Mouse (Mus musculus): ENCODE data around the gene Gm10720. TPM values are rescaled to one million over a fixed set of nuclear protein-coding genes. Genes with fewer than 3 reads are reported as not detected.
"Not testable (repeated sequence)": the region's sequence is repeated elsewhere in the genome, so short reads cannot be mapped to it uniquely, and the experiment has no call there.

Gene Gm10720
- polyA plus RNA-seq, 1 experiment from 2014 or later = not detected

DNA sequence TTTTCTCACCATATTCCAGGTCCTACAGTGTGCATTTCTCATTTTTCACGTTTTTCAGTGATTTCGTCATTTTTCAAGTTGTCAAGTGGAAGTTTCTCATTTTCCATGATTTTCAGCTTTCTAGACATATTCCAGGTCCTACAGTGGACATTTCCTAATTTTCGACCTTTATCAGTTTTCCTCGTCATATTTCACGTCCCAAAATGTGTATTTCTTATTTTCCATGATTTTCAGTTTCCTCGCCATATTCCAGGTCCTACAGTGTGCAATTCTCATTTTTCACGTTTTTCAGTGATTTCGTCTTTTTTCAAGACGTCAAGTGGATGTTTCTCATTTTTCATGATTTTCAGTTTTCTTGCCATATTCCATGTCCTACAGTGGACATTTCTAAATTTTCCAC, 11.7 kb downstream of the Gm10720 start:
- peak; percentile 68 for DNase-seq (ENCODE audit: low spot score)
- H3K4me1 ChIP-seq (ENCODE audit: control insufficient read depth, insufficient read depth, low read length); H3K9ac ChIP-seq (replicated peaks; ENCODE audit: low read length); ATAC-seq (replicated peaks; ENCODE audit: insufficient number of reproducible peaks, low FRiP score, low TSS enrichment, low read depth); H3K4me2 ChIP-seq (ENCODE audit: low read depth, low read length); H3K27me3 ChIP-seq (ENCODE audit: control insufficient read depth, insufficient read depth, low read length); H3K27ac ChIP-seq (replicated peaks; ENCODE audit: low read depth, low read length); H3K9me3 ChIP-seq (replicated peaks; ENCODE audit: control insufficient read depth, low read length); H3K4me3 ChIP-seq (ENCODE audit: low read depth, low read length); H3K36me3 ChIP-seq (replicated peaks; ENCODE audit: control insufficient read depth, insufficient read depth, low read depth, low read length): not testable (repeated sequence)
- 73% methylated on average over 9 of the region's 9 CpGs for WGBS

DNA sequence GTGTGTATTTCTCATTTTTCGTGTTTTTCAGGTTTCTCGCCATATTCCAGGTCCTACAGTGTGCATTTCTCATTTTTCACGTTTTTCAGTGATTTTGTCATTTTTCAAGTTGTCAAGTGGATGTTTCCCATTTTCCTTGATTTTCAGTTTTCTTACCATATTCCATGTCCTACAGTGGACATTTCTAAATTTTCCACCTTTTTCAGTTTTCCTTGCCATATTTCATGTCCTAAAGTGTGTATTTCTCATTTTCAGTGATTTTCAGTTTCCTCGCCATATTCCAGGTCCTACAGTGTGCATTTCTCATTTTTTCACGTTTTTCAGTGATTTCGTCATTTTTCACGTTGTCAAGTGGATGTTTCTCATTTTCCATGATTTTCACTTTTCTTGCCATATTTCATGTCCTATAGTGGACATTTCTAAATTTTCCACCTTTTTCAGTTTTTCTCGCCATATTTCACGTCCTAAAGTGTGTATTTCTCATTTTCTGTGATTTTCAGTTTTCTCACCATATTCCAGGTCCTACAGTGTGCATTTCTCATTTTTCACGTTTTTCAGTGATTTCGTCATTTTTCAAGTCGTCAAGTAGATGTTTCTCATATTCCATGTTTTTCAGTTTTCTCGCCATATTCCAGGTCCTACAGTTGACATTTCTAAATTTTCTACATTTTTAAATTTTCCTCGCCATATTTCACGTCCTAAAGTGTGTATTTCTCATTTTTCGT, 14.0 kb downstream of the Gm10720 start:
- H3K36me3 ChIP-seq (replicated peaks; ENCODE audit: control insufficient read depth, insufficient read depth, low read depth, low read length); H3K4me1 ChIP-seq (ENCODE audit: control insufficient read depth, insufficient read depth, low read length); H3K9ac ChIP-seq (replicated peaks; ENCODE audit: low read length); DNase-seq (ENCODE audit: low spot score); H3K4me2 ChIP-seq (ENCODE audit: low read depth, low read length); H3K4me3 ChIP-seq (ENCODE audit: low read depth, low read length); ATAC-seq (replicated peaks; ENCODE audit: insufficient number of reproducible peaks, low FRiP score, low TSS enrichment, low read depth); H3K9me3 ChIP-seq (replicated peaks; ENCODE audit: control insufficient read depth, low read length); H3K27me3 ChIP-seq (ENCODE audit: control insufficient read depth, insufficient read depth, low read length); H3K27ac ChIP-seq (replicated peaks; ENCODE audit: low read depth, low read length): not testable (repeated sequence)
- WGBS = 64% methylated on average over 11 of the region's 16 CpGs

DNA sequence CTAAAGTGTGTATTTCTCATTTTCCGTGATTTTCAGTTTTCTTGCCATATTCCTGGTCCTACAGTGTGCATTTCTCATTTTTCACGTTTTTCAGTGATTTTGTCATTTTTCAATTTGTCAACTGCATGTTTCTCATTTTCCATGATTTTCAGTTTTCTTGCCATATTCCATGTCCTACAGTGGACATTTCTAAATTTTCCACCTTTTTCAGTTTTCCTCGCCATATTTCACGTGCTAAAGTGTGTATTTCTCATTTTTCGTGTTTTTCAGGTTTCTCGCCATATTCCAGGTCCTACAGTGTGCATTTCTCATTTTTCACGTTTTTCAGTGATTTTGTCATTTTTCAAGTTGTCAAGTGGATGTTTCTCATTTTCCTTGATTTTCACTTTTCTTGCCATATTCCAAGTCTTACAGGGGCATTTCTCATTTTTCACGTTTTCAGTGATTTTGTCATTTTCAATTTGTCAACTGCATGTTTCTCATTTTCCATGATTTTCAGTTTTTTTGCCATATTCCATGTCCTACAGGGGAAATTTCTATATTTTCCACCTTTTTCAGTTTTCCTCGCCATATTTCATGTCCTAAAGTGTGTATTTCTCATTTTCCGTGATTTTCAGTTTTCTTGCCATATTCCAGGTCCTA, 15.3 kb downstream of the Gm10720 start:
- not testable (repeated sequence) for ATAC-seq (replicated peaks; ENCODE audit: insufficient number of reproducible peaks, low FRiP score, low TSS enrichment, low read depth); H3K4me2 ChIP-seq (ENCODE audit: low read depth, low read length); H3K36me3 ChIP-seq (replicated peaks; ENCODE audit: control insufficient read depth, insufficient read depth, low read depth, low read length); H3K27me3 ChIP-seq (ENCODE audit: control insufficient read depth, insufficient read depth, low read length); H3K9ac ChIP-seq (replicated peaks; ENCODE audit: low read length); H3K4me1 ChIP-seq (ENCODE audit: control insufficient read depth, insufficient read depth, low read length); H3K9me3 ChIP-seq (replicated peaks; ENCODE audit: control insufficient read depth, low read length); H3K4me3 ChIP-seq (ENCODE audit: low read depth, low read length); H3K27ac ChIP-seq (replicated peaks; ENCODE audit: low read depth, low read length)
- peak; percentile 93 for DNase-seq (ENCODE audit: low spot score)
- WGBS = 68% methylated on average over 2 of the region's 10 CpGs

DNA sequence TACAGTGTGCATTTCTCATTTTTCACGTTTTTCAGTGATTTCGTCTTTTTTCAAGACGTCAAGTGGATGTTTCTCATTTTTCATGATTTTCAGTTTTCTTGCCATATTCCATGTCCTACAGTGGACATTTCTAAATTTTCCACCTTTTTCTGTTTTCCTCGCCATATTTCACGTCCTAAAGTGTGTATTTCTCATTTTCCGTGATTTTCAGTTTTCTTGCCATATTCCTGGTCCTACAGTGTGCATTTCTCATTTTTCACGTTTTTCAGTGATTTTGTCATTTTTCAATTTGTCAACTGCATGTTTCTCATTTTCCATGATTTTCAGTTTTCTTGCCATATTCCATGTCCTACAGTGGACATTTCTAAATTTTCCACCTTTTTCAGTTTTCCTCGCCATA, 18.8 kb downstream of the Gm10720 start, which contains the start of gene Gm17535:
Gm17535 (plus strand) TSS at position 301 of the 400 bp plus-strand sequence.
- DNase-seq (ENCODE audit: low spot score); H3K36me3 ChIP-seq (replicated peaks; ENCODE audit: control insufficient read depth, insufficient read depth, low read depth, low read length); ATAC-seq (replicated peaks; ENCODE audit: insufficient number of reproducible peaks, low FRiP score, low TSS enrichment, low read depth); H3K4me1 ChIP-seq (ENCODE audit: control insufficient read depth, insufficient read depth, low read length); H3K27me3 ChIP-seq (ENCODE audit: control insufficient read depth, insufficient read depth, low read length); H3K9me3 ChIP-seq (replicated peaks; ENCODE audit: control insufficient read depth, low read length); H3K4me2 ChIP-seq (ENCODE audit: low read depth, low read length); H3K4me3 ChIP-seq (ENCODE audit: low read depth, low read length); H3K27ac ChIP-seq (replicated peaks; ENCODE audit: low read depth, low read length); H3K9ac ChIP-seq (replicated peaks; ENCODE audit: low read length): not testable (repeated sequence)
- no CpG with 5 or more reads among the region's 8 CpGs for WGBS

DNA sequence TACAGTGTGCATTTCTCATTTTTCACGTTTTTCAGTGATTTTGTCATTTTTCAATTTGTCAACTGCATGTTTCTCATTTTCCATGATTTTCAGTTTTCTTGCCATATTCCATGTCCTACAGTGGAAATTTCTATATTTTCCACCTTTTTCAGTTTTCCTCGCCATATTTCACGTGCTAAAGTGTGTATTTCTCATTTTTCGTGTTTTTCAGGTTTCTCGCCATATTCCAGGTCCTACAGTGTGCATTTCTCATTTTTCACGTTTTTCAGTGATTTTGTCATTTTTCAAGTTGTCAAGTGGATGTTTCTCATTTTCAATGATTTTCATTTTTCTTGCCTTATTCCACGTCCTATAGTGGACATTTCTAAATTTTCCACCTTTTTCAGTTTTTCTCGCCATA, 21.1 kb downstream of the Gm10720 start, which contains the start of gene Gm10715:
Gm10715 (plus strand) TSS at position 301 of the 400 bp plus-strand sequence.
- not testable (repeated sequence) for H3K4me3 ChIP-seq (ENCODE audit: low read depth, low read length); H3K4me2 ChIP-seq (ENCODE audit: low read depth, low read length); H3K4me1 ChIP-seq (ENCODE audit: control insufficient read depth, insufficient read depth, low read length); H3K36me3 ChIP-seq (replicated peaks; ENCODE audit: control insufficient read depth, insufficient read depth, low read depth, low read length); H3K27me3 ChIP-seq (ENCODE audit: control insufficient read depth, insufficient read depth, low read length); H3K9ac ChIP-seq (replicated peaks; ENCODE audit: low read length); H3K27ac ChIP-seq (replicated peaks; ENCODE audit: low read depth, low read length); ATAC-seq (replicated peaks; ENCODE audit: insufficient number of reproducible peaks, low FRiP score, low TSS enrichment, low read depth); H3K9me3 ChIP-seq (replicated peaks; ENCODE audit: control insufficient read depth, low read length); DNase-seq (ENCODE audit: low spot score)
- WGBS = 70% methylated on average over 6 of the region's 8 CpGs

DNA sequence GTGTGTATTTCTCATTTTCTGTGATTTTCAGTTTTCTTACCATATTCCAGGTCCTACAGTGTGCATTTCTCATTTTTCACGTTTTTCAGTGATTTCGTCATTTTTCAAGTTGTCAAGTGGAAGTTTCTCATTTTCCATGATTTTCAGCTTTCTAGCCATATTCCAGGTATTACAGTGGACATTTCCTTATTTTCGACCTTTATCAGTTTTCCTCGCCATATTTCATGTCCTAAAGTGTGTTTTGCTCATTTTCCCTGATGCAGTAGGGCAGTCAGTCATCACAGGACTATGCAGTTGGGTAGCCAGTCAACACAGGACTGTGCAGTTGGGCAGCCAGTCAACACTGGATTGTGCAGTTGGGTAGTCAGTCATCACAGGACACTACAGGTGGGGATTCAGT, 22.7 kb downstream of the Gm10720 start:
- peak; percentile 0 for DNase-seq (ENCODE audit: low spot score)
- not testable (repeated sequence) for H3K36me3 ChIP-seq (replicated peaks; ENCODE audit: control insufficient read depth, insufficient read depth, low read depth, low read length); H3K27ac ChIP-seq (replicated peaks; ENCODE audit: low read depth, low read length); H3K4me1 ChIP-seq (ENCODE audit: control insufficient read depth, insufficient read depth, low read length); H3K27me3 ChIP-seq (ENCODE audit: control insufficient read depth, insufficient read depth, low read length); H3K9ac ChIP-seq (replicated peaks; ENCODE audit: low read length); H3K4me3 ChIP-seq (ENCODE audit: low read depth, low read length); H3K9me3 ChIP-seq (replicated peaks; ENCODE audit: control insufficient read depth, low read length); H3K4me2 ChIP-seq (ENCODE audit: low read depth, low read length); ATAC-seq (replicated peaks; ENCODE audit: insufficient number of reproducible peaks, low FRiP score, low TSS enrichment, low read depth)
- WGBS = 63% methylated on average over 4 of the region's 4 CpGs

Small RNA genes within 50 kb of the gene (microRNA-seq; reads per million reads assigned to microRNA genes)
- gene Mir101c (ENCODE audit: borderline number of aligned reads) = not detected

Other genes with a start within 250 kb of the Gm10720 start
- gene Gm10722, start 14.7 kb upstream of the Gm10720 start, polyA plus RNA-seq (2014; fragmentation: Nextera tagmentation; extraction: Ambion mirVana) = not detected in 2 replicates
- gene Gm11168, start 12.3 kb upstream of the Gm10720 start, polyA plus RNA-seq (2014; fragmentation: Nextera tagmentation; extraction: Ambion mirVana) = not detected in 2 replicates
- gene Gm10721, start 2.5 kb upstream of the Gm10720 start, polyA plus RNA-seq (2014; fragmentation: Nextera tagmentation; extraction: Ambion mirVana) = not detected in 2 replicates
- gene Gm10719, start 1.8 kb downstream of the Gm10720 start, polyA plus RNA-seq (2014; fragmentation: Nextera tagmentation; extraction: Ambion mirVana) = not detected in 2 replicates
- not detected in 2 replicates for gene Gm10718, start 7.9 kb downstream of the Gm10720 start, polyA plus RNA-seq (2014; fragmentation: Nextera tagmentation; extraction: Ambion mirVana)
- not detected in 2 replicates for gene Gm10717, start 9.8 kb downstream of the Gm10720 start, polyA plus RNA-seq (2014; fragmentation: Nextera tagmentation; extraction: Ambion mirVana)
- not detected in 2 replicates for gene Gm17535, start 18.9 kb downstream of the Gm10720 start, polyA plus RNA-seq (2014; fragmentation: Nextera tagmentation; extraction: Ambion mirVana)
- gene Gm10715, start 21.2 kb downstream of the Gm10720 start, polyA plus RNA-seq (2014; fragmentation: Nextera tagmentation; extraction: Ambion mirVana) = not detected in 2 replicates

All from embryonic facial prominence, embryonic 11.5 days (tissue).